Mouse (Mus musculus) kidney, adult 18-20 months (tissue): ENCODE measurements around the gene Tesk1.

ENCODE experiments used
- DNase-seq: peaks from one replicate; pipeline ENCODE4 v3.0.0; 2021

Gene Tesk1

DNA sequence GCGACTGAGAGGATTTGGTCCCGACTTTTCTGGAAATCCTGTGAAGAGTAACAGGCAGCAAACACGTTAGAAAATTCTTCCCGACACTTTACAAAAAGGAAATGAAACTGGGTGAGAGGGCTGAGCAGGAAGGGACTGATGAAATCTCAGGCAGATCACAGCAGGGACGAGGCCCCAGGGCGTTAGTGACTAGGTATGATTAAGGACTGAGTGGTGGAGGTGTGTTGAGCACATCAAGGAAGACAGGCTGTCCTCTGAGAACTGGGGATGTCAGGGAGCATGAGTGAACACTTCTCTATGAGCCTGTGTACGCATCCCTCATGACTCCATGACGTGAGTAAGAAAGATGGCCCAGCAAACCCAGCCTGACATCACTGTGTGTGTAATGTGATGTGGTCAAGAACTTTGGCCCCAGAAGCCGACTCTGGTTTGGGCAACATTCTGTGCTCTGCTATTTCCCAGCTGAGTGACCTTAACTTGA lies 21.9 kb upstream of the Tesk1 start:
- no peak for DNase-seq

DNA sequence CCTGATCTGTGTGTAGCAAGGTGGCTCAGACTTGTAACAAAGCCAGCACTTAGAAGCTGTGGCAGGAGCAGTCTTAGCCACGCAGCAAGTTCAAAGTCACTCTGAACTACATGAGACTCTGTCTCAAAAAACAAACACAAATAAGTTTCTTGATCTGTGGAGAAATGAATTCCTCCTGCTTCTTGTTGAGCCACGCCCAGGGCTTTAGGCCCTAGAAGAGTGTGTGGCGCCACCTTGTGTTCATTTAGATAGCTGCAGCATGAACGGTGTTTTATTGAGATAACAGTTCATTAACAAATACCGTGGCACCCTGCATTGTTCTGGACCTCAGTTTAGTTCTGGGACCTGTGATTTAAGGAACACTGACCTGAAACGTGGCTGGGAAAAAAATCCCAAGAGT lies 21.4 kb upstream of the Tesk1 start:
- peak; percentile 87 for DNase-seq

GRCm38 (mm10) chr4:43421632-43422240 lies 20.0 kb upstream of the Tesk1 start:
- no peak for DNase-seq

DNA sequence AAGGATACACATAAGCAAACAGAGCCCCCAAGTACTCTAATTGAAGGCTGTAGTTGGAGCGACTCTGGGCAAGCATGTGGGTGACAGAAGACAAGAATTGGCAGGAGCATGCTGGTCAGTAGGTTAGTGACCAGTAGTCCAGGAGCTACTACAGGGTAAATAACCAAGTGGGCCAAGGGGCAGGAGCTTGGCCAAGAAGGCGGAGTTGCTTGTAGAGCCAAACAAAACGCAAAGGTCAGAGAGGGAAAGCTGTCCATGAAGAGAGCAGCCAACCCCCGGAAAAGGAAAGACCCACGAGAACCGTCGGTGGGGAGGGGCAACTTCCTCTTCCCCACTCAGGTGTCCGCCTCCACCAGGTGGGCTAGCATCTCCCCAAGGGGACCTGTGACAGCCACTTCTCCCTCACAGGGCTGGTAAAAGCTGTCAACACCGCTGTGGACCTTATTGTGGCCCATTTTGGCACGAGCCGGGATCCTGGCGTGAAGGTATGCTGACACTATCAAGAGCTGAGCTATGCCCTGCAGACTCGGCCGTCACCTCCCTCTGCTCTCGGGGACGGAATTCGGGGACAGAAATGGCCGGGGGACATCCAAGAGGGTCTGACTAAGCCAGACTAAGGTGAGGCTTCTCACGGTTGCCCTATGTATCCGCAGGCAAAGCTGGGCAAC lies 18.3 kb upstream of the Tesk1 start:
- peak; percentile 77 for DNase-seq

- no peak for DNase-seq
Observed at GRCm38 (mm10) chr4:43424072-43424471, 17.7 kb upstream of the Tesk1 start.

- no peak for DNase-seq
Observed at GRCm38 (mm10) chr4:43425197-43425596, 16.5 kb upstream of the Tesk1 start.

DNA sequence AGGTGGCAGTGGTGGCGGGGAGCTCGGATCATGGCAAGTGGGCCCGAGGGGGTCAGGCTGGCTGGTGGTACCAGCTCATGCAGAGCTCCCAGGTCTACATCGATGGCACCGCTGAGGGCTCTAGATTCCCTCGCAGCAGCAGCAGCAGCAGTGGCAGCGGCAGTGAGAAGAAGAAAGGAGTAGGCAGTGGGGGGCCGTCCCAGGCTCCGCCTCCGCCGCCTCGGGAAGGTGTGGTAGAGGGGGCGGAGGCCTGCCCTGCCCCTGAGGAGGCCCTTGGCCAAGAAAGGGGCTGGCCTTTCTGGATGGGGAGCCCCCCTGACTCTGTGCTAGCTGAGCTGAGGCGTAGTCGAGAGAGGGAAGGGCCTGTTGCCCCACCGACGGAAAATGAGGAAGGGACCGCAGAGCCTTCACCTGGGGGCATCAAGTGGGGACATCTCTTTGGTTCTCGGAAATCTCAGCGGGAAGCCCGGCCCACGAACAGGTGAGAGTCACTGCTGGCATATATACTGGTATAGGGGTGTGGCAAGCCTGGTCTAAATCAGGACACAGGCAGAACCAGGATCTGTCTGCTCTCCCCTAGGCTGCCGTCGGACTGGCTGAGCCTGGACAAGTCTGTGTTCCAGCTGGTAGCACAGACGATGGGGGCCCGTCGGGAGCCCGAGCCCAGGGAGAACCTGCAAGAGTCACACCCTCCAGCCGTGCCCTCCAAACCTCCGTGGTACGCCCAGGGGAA lies 15.9 kb upstream of the Tesk1 start:
- DNase-seq = no peak

DNA sequence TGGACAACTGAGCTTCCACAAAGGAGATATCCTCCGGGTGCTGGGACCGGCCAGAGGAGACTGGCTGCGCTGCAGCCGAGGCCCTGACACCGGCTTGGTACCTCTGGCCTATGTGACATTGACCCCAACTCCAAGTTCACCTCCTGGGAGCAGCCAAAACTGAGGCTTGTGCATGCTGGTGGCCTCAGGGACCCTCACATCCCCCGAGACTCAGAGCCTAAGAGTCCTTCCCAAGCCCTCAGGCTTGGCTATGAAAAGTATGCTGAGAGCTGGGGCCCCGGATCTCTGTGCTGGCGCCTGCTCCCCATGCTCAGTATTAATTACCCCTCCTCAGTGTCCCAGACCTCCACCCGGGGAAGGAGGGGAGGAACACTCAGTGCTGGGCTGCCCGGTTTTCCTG lies 15.3 kb upstream of the Tesk1 start:
- no peak for DNase-seq

- DNase-seq = no peak
Observed at GRCm38 (mm10) chr4:43427501-43428179, 14.1 kb upstream of the Tesk1 start.

GRCm38 (mm10) chr4:43428180-43428861 lies 13.4 kb upstream of the Tesk1 start:
- no peak for DNase-seq

DNA sequence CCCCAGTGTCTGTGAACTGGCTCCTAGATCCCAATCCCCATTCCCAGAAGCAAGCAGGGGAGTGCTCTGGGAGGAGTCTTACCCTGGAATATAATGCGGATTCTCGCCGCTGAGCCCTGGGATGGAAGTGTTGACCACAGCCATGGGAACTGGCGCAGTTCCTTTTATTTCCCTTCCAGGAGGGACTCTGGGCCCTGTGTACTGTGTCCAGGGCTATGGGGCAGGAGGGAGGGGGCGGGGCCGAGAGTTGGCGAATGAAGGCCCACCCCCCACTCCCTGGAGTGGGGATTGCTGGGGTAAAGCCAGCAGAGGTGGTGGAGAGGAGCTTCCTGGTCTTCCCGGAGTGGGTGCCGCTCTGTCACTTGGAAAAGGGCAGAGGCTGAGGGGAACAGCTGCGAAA lies 12.8 kb upstream of the Tesk1 start, which contains the start of gene Fam166b:
Gene Fam166b (minus strand): TSS at position 189 of the 400 bp plus-strand sequence.
- no peak for DNase-seq

DNA sequence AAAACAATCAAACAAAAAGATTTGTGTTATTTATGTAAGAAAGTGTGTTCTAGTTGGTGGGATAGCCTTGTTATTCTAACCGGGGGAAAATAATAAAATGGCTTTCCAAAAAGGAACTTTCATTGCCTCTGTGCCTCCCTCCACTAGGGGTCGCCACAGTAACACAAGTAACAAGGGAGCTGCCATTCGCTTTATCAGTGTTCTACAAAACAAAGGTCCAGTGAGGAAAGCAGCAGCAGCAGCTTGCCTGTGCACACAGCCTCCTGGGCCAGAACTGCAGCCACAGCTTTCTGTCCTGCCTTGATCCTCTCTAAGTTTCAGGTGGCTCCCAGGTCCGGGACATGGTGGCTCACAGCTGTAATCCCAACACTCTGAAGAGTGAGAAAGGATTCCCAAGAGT lies 10.0 kb upstream of the Tesk1 start:
- peak; percentile 83 for DNase-seq

DNA sequence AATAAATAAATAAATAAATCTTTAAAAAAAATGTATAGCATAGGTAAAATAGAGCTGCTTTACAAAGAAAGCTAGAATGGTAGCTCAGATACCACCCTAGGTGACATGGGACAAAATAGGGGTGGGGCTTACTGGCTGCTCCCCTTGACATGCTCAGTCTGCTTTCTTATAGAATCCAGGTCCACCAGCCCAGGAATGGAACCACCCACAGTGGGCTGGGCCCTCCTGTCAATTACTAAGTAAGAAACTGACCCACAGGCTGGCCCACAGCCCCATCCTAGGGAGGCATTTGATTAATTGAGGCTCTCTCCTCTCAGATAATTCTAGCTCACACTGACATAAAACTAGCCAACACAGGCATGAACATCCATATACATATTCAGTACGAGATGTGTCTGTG lies 8.9 kb upstream of the Tesk1 start:
- no peak for DNase-seq

GRCm38 (mm10) chr4:43442044-43442443 lies 305 bp downstream of the Tesk1 start:
- DNase-seq = peak; percentile 100

GRCm38 (mm10) chr4:43442456-43443361 lies 970 bp downstream of the Tesk1 start:
- peak; percentile 79 for DNase-seq

- peak; percentile 45 for DNase-seq
Observed at GRCm38 (mm10) chr4:43443511-43443910, 1.8 kb downstream of the Tesk1 start.

DNA sequence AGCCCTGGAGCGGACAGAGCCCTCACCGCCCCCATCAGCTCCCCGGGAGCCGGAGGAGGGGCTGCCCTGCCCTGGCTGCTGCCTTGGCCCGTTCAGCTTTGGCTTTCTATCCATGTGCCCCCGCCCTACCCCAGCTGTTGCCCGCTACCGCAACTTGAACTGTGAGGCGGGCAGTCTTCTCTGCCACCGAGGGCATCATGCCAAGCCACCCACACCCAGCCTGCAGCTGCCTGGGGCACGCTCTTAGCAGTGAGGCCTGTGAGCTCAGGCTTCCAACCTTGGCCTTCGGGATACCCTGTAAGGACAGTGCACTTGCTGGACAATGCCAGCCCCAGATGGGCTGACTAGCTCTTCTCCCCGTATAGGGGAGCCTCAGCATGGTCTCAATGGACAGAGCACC lies 5.5 kb downstream of the Tesk1 start:
- DNase-seq = no peak

GRCm38 (mm10) chr4:43448554-43448953 lies 6.8 kb downstream of the Tesk1 start:
- DNase-seq = no peak

- no peak for DNase-seq
Observed at GRCm38 (mm10) chr4:43452315-43452714, 10.6 kb downstream of the Tesk1 start.

DNA sequence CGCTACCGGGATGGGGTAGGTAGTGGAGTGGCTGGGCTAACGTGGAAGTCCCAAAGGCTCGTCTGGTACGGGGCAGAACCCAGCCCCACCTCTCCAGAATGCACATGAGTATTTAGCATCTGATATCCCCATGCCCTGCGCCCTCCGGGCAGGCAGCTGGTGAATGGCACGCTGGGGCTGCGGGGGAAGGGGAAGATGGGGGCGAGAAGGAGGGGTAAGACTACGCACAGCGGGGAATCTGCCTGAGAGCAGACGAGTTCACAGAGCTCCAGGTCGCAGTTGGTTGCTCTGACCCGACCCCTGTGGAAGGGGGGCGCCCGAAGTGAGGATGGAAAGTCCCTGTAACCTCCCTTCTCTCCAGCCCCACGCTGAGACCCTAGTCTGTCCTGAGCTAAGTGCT lies 11.7 kb downstream of the Tesk1 start:
- DNase-seq = no peak

DNA sequence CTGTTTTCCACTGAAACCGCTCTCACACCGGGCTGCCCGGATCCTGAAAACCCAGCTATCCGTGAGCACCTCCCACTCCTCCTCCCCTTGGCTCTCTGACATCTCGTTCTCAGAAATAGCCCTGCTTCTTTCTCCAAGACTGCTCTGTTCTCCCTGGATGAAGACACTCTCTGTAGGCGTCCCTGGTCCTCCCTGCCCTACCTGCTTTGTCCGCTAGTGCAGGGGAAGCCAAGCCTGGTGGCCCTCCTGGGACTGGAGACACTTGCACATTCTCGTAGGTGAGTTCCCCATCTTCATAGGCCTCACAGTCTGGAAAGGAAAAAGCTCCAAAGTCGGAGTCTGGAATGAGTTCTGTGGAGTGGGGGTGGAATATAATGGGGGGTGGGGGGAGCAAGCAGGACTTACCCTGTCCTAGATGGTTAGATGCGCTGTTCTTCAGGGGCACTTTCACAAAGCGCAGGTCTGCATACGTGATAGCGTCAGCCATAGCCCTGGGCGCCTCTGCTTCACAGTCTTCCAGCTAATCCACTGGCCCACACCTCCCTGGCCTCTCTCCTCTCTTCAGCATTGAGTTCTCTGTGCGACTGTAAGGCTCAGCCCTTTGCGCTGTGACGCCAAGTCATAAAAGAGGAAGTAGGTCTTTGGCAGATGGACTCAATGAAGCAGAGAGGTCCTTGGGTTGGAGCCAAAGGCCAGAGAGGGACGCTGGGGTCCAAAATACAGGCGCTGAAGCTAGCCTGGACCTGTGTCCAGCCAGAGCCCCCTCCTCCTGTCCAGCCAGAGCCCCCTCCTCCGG lies 12.5 kb downstream of the Tesk1 start, which contains the start of gene Cd72:
Gene Cd72 (minus strand): TSS at position 588 of the 796 bp plus-strand sequence.
- no peak for DNase-seq
